Comparison of ENCODE assay signal across 9 mouse cellular contexts in the genomic region with DNA sequence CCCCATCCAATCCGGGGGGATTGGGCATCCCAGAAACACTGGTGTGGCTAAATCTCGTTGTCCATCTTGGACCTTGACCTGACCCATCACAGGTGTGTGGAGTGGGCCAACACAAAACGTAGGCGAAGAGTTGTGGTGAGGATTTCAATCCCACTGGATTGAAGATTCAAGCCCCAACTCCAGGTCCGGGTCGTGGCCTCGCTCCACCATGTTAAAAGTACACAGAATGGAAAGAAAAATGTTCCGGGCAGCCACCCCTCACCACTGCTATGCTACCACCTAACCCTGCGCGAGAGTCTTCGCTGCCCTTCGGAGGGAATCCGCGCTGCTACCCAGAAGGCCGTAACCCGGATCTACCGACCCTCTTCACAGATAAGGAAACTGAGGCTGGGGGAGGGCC. TPM values are rescaled to one million over a fixed set of nuclear protein-coding genes. Genes with fewer than 3 reads are reported as not detected.
A peak's percentile ranks its signal among the peaks of the same experiment; 100 is the strongest.
DNase-seq lines count a peak whose midpoint lies in the region; ATAC-seq and TF ChIP-seq lines count a peak whose summit lies in the region.
"Had no signal": no experiment of that assay in that cellular context is flagged by ENCODE, and none has a peak within 500 bp of the region (broad histone marks: within the 10 kb centered on the region; RNA-seq: fewer than 3 reads in every experiment).

No protein-coding gene starts in this region.

- peak overlapping the region; percentile 97 for H3K4me2 ChIP-seq in heart, embryonic 13.5 days
- peak overlapping the region; percentile 52; the same call in 1 of the 2 replicates for H3K4me2 ChIP-seq in CH12.LX (ENCODE audit: insufficient read depth, low read depth, poor library complexity, severe bottlenecking)
- peak overlapping the region; percentile 100 for H3K4me2 ChIP-seq in liver, embryonic 13.5 days

- DNase-seq in heart, adult 9 months (ENCODE audit: low spot score in 2 of 2): no peak
- DNase-seq in CH12.LX (ENCODE audit: extremely low read depth): no peak
- DNase-seq in forebrain, embryonic 10.5 days (ENCODE audit: extremely low spot score, low spot score): no peak
- DNase-seq in liver, embryonic 13.5 days: no peak
- no peak for DNase-seq in urinary bladder, postnatal 4 days (ENCODE audit: low spot score in 2 of 2)
- no peak for DNase-seq in thymus, adult 18-20 months
- DNase-seq in gastrocnemius, adult 18-20 months (ENCODE audit: low spot score): no peak

- ATAC-seq in heart, embryonic 13.5 days (ENCODE audit: extremely low read depth, insufficient number of reproducible peaks, low FRiP score, low TSS enrichment): no peak
- no peak for ATAC-seq in liver, embryonic 13.5 days (ENCODE audit: low read depth)
- ATAC-seq: Patski had no signal

- no peaks in the 10 kb centered on the region for H3K9me3 ChIP-seq in heart, embryonic 13.5 days
- H3K9me3 ChIP-seq in CH12.LX (replicated peaks; ENCODE audit: low read length): no peaks in the 10 kb centered on the region
- no peaks in the 10 kb centered on the region for H3K9me3 ChIP-seq in forebrain, embryonic 10.5 days
- no peaks in the 10 kb centered on the region for H3K9me3 ChIP-seq in liver, embryonic 13.5 days (replicated peaks)

- H3K9ac ChIP-seq in heart, embryonic 13.5 days: peak overlapping the region; percentile 91
- H3K9ac ChIP-seq in CH12.LX (ENCODE audit: insufficient read depth, low read depth): peak overlapping the region; percentile 87
- H3K9ac ChIP-seq in liver, embryonic 13.5 days: peak overlapping the region; percentile 98

- H3K36me3 ChIP-seq in heart, embryonic 13.5 days: peaks cover 1% of the 10 kb centered on the region; the same call in 1 of the 2 replicates
- peaks cover 0 to 20% of the 10 kb centered on the region in 2 experiments for H3K36me3 ChIP-seq in CH12.LX (replicated peaks in 1 of 2; ENCODE audit: control insufficient read depth in 1 of 2, insufficient read depth in 1 of 2, low read length in 1 of 2)
- H3K36me3 ChIP-seq in forebrain, embryonic 10.5 days (replicated peaks): no peaks in the 10 kb centered on the region
- peaks cover 13% of the 10 kb centered on the region; the same call in 1 of the 2 replicates for H3K36me3 ChIP-seq in liver, embryonic 13.5 days

- H3K27ac ChIP-seq in heart, embryonic 13.5 days (replicated peaks): 0 out of 2 replicates have a peak overlapping the region, but pooled peaks have one; percentile 91
- peak overlapping the region; percentile 11; the same call in 1 of the 2 replicates for H3K27ac ChIP-seq in CH12.LX (ENCODE audit: insufficient read depth, low read depth)
- H3K27ac ChIP-seq in forebrain, embryonic 10.5 days: peak overlapping the region; percentile 91
- peak overlapping the region; percentile 99 for H3K27ac ChIP-seq in liver, embryonic 13.5 days

- dilution Hi-C loops in CH12.LX (cut with MboI; ENCODE audit: extremely low pct_ligation_motif_present, extremely low pct_unique_long_range_greater_than_20kb, low sequenced_read_pairs): no loop called here

- in situ Hi-C loops in CH12.LX (cut with MboI; ENCODE audit: low pct_ligation_motif_present, low pct_unique_long_range_greater_than_20kb, low sequenced_read_pairs): loop anchor here (5.0 kb wide), 1 partner anchor 111 kb away; no protein-coding TSS in a partner anchor

- TF ChIP-seq EP300 in CH12.LX (IDR thresholded peaks at IDR 0.05; ENCODE audit: low read length): no peak

- no peak for TF ChIP-seq POLR2A in CH12.LX (IDR thresholded peaks at IDR 0.05; ENCODE audit: low read depth, low read length)

- TF ChIP-seq RAD21 in CH12.LX (IDR thresholded peaks at IDR 0.05; ENCODE audit: low read depth, low read length): no peak

- H3K4me1 ChIP-seq in heart, embryonic 13.5 days: peaks cover 67% of the 10 kb centered on the region
- H3K4me1 ChIP-seq in CH12.LX (ENCODE audit: control insufficient read depth in 1 of 2, insufficient read depth in 2 of 2): peaks cover 15 to 51% of the 10 kb centered on the region in 2 experiments
- peaks cover 85% of the 10 kb centered on the region for H3K4me1 ChIP-seq in forebrain, embryonic 10.5 days
- peaks cover 84% of the 10 kb centered on the region for H3K4me1 ChIP-seq in liver, embryonic 13.5 days (replicated peaks)

- H3K79me2 ChIP-seq in CH12.LX (replicated peaks; ENCODE audit: control insufficient read depth, extremely low read depth, insufficient read depth, poor library complexity, severe bottlenecking): peaks cover 55% of the 10 kb centered on the region

- no peaks in the 10 kb centered on the region for H3K27me3 ChIP-seq in heart, embryonic 13.5 days (replicated peaks)
- no peaks in the 10 kb centered on the region for H3K27me3 ChIP-seq in CH12.LX (replicated peaks)
- H3K27me3 ChIP-seq in forebrain, embryonic 10.5 days (ENCODE audit: poor library complexity, severe bottlenecking): no peaks in the 10 kb centered on the region
- no peaks in the 10 kb centered on the region for H3K27me3 ChIP-seq in liver, embryonic 13.5 days
- H3K27me3 ChIP-seq: Patski had no signal

- peak overlapping the region; percentile 90 for H3K4me3 ChIP-seq in heart, embryonic 13.5 days
- H3K4me3 ChIP-seq in CH12.LX (replicated peaks in 1 of 3; ENCODE audit: low read depth in 2 of 3, low read length in 2 of 3, poor library complexity in 1 of 3): peak overlapping the region; percentile 91 to 97 (median 92)
- H3K4me3 ChIP-seq in forebrain, embryonic 10.5 days: peak overlapping the region; percentile 85
- peak overlapping the region; percentile 96 for H3K4me3 ChIP-seq in liver, embryonic 13.5 days (replicated peaks)

- TF ChIP-seq CTCF in CH12.LX (conservative IDR thresholded peaks at IDR 0.05 in 1 of 2, IDR thresholded peaks at IDR 0.05 in 1 of 2; ENCODE audit: low read depth in 2 of 2, low read length in 2 of 2): no peak

- 13% methylated on average over 17 of the region's 17 CpGs for WGBS in heart, embryonic 13.5 days
- WGBS in forebrain, embryonic 10.5 days: 16% methylated on average over 17 of the region's 17 CpGs
- 3% methylated on average over 17 of the region's 17 CpGs for WGBS in liver, embryonic 13.5 days (ENCODE audit: insufficient replicate concordance)

TF ChIP-seq in CH12.LX, 34 proteins besides CTCF, POLR2A, EP300 and RAD21 (continues in another document):
- TF ChIP-seq PAX5 (IDR thresholded peaks at IDR 0.05; ENCODE audit: low read length) (no peak), BHLHE40 (IDR thresholded peaks at IDR 0.05; ENCODE audit: low read depth, low read length) (no peak), E2F4 (IDR thresholded peaks at IDR 0.05; ENCODE audit: insufficient replicate concordance, low read depth, low read length) (no peak), SMC3 (IDR thresholded peaks at IDR 0.05; ENCODE audit: low read depth, low read length) (no peak), POLR2AphosphoS2 (IDR thresholded peaks at IDR 0.05; ENCODE audit: low read depth, low read length) (no peak), IRF4 (IDR thresholded peaks at IDR 0.05; ENCODE audit: low read depth, low read length) (no peak), TBP (conservative IDR thresholded peaks at IDR 0.05; ENCODE audit: low read depth, low read length) (no peak), GABPA (IDR thresholded peaks at IDR 0.05; ENCODE audit: insufficient replicate concordance, low read depth, low read length) (no peak), KAT2A (IDR thresholded peaks at IDR 0.05; ENCODE audit: insufficient replicate concordance, low read length) (no peak)

RNA-seq across cellular contexts. Expression of a gene that starts 1.2 kb away (rescaled TPM):
- polyA plus RNA-seq in heart, embryonic 13.5 days (2015; fragmentation: Nextera tagmentation; extraction: Ambion mirVana): 5.1 and 6.2 TPM in 2 replicates
- total RNA-seq in CH12.LX (2012; rRNA removed) (84.8 and 94.0 TPM in 2 replicates), CH12.LX (2014; rRNA removed) (14.1 and 14.5 TPM in 2 replicates)
- 30.9 and 38.2 TPM in 2 replicates for polyA plus RNA-seq in CH12.LX (2012; ENCODE audit: insufficient read length, low read depth)
- polyA plus RNA-seq in forebrain, embryonic 10.5 days (2016; fragmentation: Nextera tagmentation; extraction: Ambion mirVana): 7.4 and 7.5 TPM in 2 replicates
- 13.4 and 14.1 TPM in 2 replicates for polyA plus RNA-seq in liver, embryonic 13.5 days (2015; fragmentation: Nextera tagmentation; extraction: Ambion mirVana)
- total RNA-seq in gastrocnemius, adult 18-20 months (2021): 1 to 10 TPM; 1.5 to 1.9 TPM

RNA-seq across cellular contexts. Expression of a gene that starts 14.2 kb away (rescaled TPM):
- polyA plus RNA-seq in heart, embryonic 13.5 days (2015; fragmentation: Nextera tagmentation; extraction: Ambion mirVana): 81.7 and 85.1 TPM in 2 replicates
- total RNA-seq in CH12.LX (2012; rRNA removed) (49.1 and 52.8 TPM in 2 replicates), CH12.LX (2014; rRNA removed) (28.0 and 37.2 TPM in 2 replicates)
- polyA plus RNA-seq in CH12.LX (2012; ENCODE audit: insufficient read length, low read depth): 44.6 and 48.0 TPM in 2 replicates
- polyA plus RNA-seq in forebrain, embryonic 10.5 days (2016; fragmentation: Nextera tagmentation; extraction: Ambion mirVana): 71.8 and 75.5 TPM in 2 replicates
- polyA plus RNA-seq in liver, embryonic 13.5 days (2015; fragmentation: Nextera tagmentation; extraction: Ambion mirVana): 45.1 and 51.7 TPM in 2 replicates
- 10 to 100 TPM; 62.4 to 64.3 TPM for total RNA-seq in gastrocnemius, adult 18-20 months (2021)

RNA-seq across cellular contexts. Expression of a gene that starts 14.6 kb away (rescaled TPM):
- polyA plus RNA-seq in heart, embryonic 13.5 days (2015; fragmentation: Nextera tagmentation; extraction: Ambion mirVana): 15.9 and 17.7 TPM in 2 replicates
- total RNA-seq in CH12.LX (2012; rRNA removed): 16.5 and 17.7 TPM in 2 replicates
- total RNA-seq in CH12.LX (2014; rRNA removed): 6.3 and 7.0 TPM in 2 replicates
- polyA plus RNA-seq in CH12.LX (2012; ENCODE audit: insufficient read length, low read depth): 31.6 and 41.9 TPM in 2 replicates
- 32.8 and 34.8 TPM in 2 replicates for polyA plus RNA-seq in forebrain, embryonic 10.5 days (2016; fragmentation: Nextera tagmentation; extraction: Ambion mirVana)
- 13.4 and 13.8 TPM in 2 replicates for polyA plus RNA-seq in liver, embryonic 13.5 days (2015; fragmentation: Nextera tagmentation; extraction: Ambion mirVana)
- total RNA-seq in gastrocnemius, adult 18-20 months (2021): 10 to 100 TPM in 1 of 2 experiments, 1 to 10 TPM in 1; 9.6 to 11.1 TPM

RNA-seq across cellular contexts. Expression of a gene that starts 26.7 kb away (rescaled TPM):
- 65.9 and 70.4 TPM in 2 replicates for polyA plus RNA-seq in heart, embryonic 13.5 days (2015; fragmentation: Nextera tagmentation; extraction: Ambion mirVana)
- total RNA-seq in CH12.LX (2012; rRNA removed) (33.2 and 33.9 TPM in 2 replicates), CH12.LX (2014; rRNA removed) (17.8 and 18.5 TPM in 2 replicates)
- polyA plus RNA-seq in CH12.LX (2012; ENCODE audit: insufficient read length, low read depth): 81.2 and 89.9 TPM in 2 replicates
- polyA plus RNA-seq in forebrain, embryonic 10.5 days (2016; fragmentation: Nextera tagmentation; extraction: Ambion mirVana): 91.5 and 93.0 TPM in 2 replicates
- polyA plus RNA-seq in liver, embryonic 13.5 days (2015; fragmentation: Nextera tagmentation; extraction: Ambion mirVana): 52.0 and 54.6 TPM in 2 replicates
- total RNA-seq in gastrocnemius, adult 18-20 months (2021): 10 to 100 TPM; 19.0 to 20.1 TPM

RNA-seq across cellular contexts. Expression of a gene that starts 26.8 kb away (rescaled TPM):
- 4.4 and 5.6 TPM in 2 replicates for polyA plus RNA-seq in heart, embryonic 13.5 days (2015; fragmentation: Nextera tagmentation; extraction: Ambion mirVana)
- 5.0 and 8.0 TPM in 2 replicates for total RNA-seq in CH12.LX (2012; rRNA removed)
- 5.8 and 6.6 TPM in 2 replicates for total RNA-seq in CH12.LX (2014; rRNA removed)
- polyA plus RNA-seq in CH12.LX (2012; ENCODE audit: insufficient read length, low read depth): 6.3 and 6.7 TPM in 2 replicates
- polyA plus RNA-seq in forebrain, embryonic 10.5 days (2016; fragmentation: Nextera tagmentation; extraction: Ambion mirVana): 10.7 and 11.9 TPM in 2 replicates
- polyA plus RNA-seq in liver, embryonic 13.5 days (2015; fragmentation: Nextera tagmentation; extraction: Ambion mirVana): 5.7 and 6.3 TPM in 2 replicates
- total RNA-seq in gastrocnemius, adult 18-20 months (2021): under 1 TPM in 1 of 2 experiments, not detected in 1; 0.69 TPM

Comparison
In these comparisons a context has a peak if more than half of its experiments do, and no peak if none do; other contexts are left out.
1. H3K27ac ChIP-seq: peak in every context shown above with its lines; median percentile 99 in liver, embryonic 13.5 days; 91 in heart, embryonic 13.5 days; 91 in forebrain, embryonic 10.5 days; 11 in CH12.LX.